Mouse (Mus musculus): ENCODE data around the gene Bola1.

GRCm38 (mm10) chr3:96230910-96231757 lies 11.6 kb upstream of the Bola1 start:
- TF ChIP-seq POLR2A (IDR thresholded peaks at IDR 0.05; ENCODE audit: insufficient read depth, low read depth, low read length) (no peak), CTCF (IDR thresholded peaks at IDR 0.05) (no peak)

Measured in heart, adult 2 months (tissue).